Mouse (Mus musculus): ENCODE data around the gene Ak3. TPM values are rescaled to one million over a fixed set of nuclear protein-coding genes. Genes with fewer than 3 reads are reported as not detected.

Ak3 gene
- 87.6 and 87.7 TPM in 2 replicates for polyA plus RNA-seq (2015; fragmentation: Nextera tagmentation; extraction: Ambion mirVana)

- peak; percentile 87 for ATAC-seq (replicated peaks; ENCODE audit: insufficient number of reproducible peaks, insufficient read depth, low FRiP score, low read depth)
- no peaks in the 10 kb centered on the region for H3K36me3 ChIP-seq
- H3K4me1 ChIP-seq (replicated peaks): peaks cover 22% of the 10 kb centered on the region
- H3K9ac ChIP-seq: peak within 1 kb of the TSS; percentile 92
- under 1% methylated on average over 68 of the region's 68 CpGs for WGBS
- peak within 1 kb of the TSS; percentile 92 for H3K27ac ChIP-seq
- no peaks in the 10 kb centered on the region for H3K27me3 ChIP-seq
- H3K9me3 ChIP-seq (replicated peaks): no peaks in the 10 kb centered on the region
- peak within 1 kb of the TSS; percentile 79 for H3K4me3 ChIP-seq
- H3K4me2 ChIP-seq: peak within 1 kb of the TSS; percentile 73
Observed at GRCm38 (mm10) chr19:29047334-29048170, at the start of gene Ak3. Gene Ak3, minus strand, starts transcription at chr19:29047961.

DNA sequence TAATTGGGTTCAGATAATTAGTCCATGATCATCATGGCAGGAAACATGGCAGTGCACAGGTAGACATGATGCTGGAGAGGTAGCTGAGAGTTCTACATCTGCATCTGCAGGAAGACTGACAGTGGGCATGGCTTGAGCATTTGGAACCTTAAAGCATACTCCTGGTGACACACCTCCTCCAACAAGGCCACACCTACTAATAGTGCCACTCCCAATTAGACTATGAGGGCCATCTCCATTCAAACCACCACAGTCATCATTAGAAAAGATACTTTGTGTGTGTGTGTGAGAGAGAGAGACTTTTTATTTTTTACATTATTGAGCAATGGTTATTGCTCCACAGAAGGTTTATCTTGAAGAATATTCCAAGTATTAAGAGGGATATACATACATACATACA is 44.4 kb upstream of the Ak3 start:
- Histone ChIP-seq H3K4me1 (replicated peaks) (peaks cover 6% of the 10 kb centered on the region), H3K27me3 (no peaks in the 10 kb centered on the region), H3K27ac (no peak overlapping the region), H3K4me3 (no peak overlapping the region), H3K9me3 (replicated peaks) (no peaks in the 10 kb centered on the region), H3K36me3 (no peaks in the 10 kb centered on the region), H3K9ac (no peak overlapping the region), H3K4me2 (no peak overlapping the region)
- ATAC-seq (replicated peaks; ENCODE audit: insufficient number of reproducible peaks, insufficient read depth, low FRiP score, low read depth): no peak

GRCm38 (mm10) chr19:29088628-29089027 is 40.9 kb upstream of the Ak3 start:
- WGBS: 47% methylated on average over 6 of the region's 6 CpGs
- Histone ChIP-seq H3K27me3 (no peaks in the 10 kb centered on the region), H3K27ac (no peak overlapping the region), H3K4me2 (no peak overlapping the region), H3K9me3 (replicated peaks) (no peaks in the 10 kb centered on the region), H3K36me3 (no peaks in the 10 kb centered on the region), H3K4me1 (replicated peaks) (peaks cover 6% of the 10 kb centered on the region), H3K4me3 (no peak overlapping the region), H3K9ac (no peak overlapping the region)
- ATAC-seq (replicated peaks; ENCODE audit: insufficient number of reproducible peaks, insufficient read depth, low FRiP score, low read depth): no peak

DNA sequence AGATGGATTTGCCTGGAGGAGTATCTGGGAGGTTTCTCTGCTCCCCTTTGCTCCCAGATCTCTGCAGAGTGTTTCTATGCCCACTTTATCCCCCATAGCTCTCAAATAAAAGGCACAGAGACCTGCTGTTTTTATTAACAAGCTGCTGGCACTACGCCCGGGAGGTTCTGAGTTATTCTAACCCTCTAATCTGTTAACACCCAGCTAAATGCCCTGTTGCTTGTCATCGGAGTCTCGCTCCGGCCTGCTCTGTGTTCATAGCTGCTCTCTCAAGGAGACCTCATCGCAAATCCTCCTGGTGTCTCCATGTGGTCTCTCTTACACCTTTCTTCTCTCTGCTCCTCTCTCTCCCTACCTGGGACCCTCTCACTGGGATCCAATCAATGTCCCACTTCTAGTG is 27.0 kb upstream of the Ak3 start:
- 12% methylated on average over 6 of the region's 6 CpGs for WGBS
- Histone ChIP-seq H3K4me1 (replicated peaks) (peaks cover 15% of the 10 kb centered on the region), H3K9me3 (replicated peaks) (no peaks in the 10 kb centered on the region), H3K9ac (no peak overlapping the region), H3K4me3 (no peak overlapping the region), H3K27me3 (no peaks in the 10 kb centered on the region), H3K4me2 (no peak overlapping the region; the same call in 1 of the 2 replicates), H3K27ac (peak overlapping the region; percentile 84), H3K36me3 (no peaks in the 10 kb centered on the region)
- peak; percentile 84 for ATAC-seq (replicated peaks; ENCODE audit: insufficient number of reproducible peaks, insufficient read depth, low FRiP score, low read depth)

- H3K4me1 ChIP-seq (replicated peaks): peaks cover 21% of the 10 kb centered on the region
- H3K27ac ChIP-seq: no peak overlapping the region
- no peaks in the 10 kb centered on the region for H3K36me3 ChIP-seq
- 50% methylated on average over 5 of the region's 5 CpGs for WGBS
- H3K27me3 ChIP-seq: no peaks in the 10 kb centered on the region
- no peak overlapping the region for H3K4me3 ChIP-seq
- H3K9ac ChIP-seq: no peak overlapping the region
- H3K9me3 ChIP-seq (replicated peaks): no peaks in the 10 kb centered on the region
- no peak for ATAC-seq (replicated peaks; ENCODE audit: insufficient number of reproducible peaks, insufficient read depth, low FRiP score, low read depth)
- H3K4me2 ChIP-seq: no peak overlapping the region
Observed at GRCm38 (mm10) chr19:29069195-29069594, 21.4 kb upstream of the Ak3 start.

DNA sequence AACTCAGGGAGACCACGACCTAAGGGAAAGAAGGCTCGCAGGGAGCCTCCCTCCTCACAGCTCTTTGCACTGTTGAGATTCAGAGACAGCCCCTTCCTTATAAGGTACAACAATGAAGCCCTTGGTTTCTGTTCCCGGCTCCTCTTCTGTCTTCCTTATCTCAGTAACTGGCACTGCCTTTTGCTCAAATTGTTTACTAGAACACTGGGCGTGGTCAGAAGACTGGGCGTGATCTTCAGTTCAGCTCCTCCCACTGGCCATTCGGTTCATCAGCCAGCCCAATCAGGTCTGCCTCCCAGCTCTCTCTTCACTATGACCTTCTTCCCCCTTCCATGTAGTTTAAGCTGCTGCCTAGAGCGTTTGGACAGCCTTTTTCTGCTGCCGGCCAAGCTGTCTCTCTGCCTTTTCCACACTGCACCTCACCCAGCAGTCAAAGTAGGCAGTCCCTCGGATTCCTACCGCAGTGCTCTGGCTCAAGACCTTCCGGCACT is 19.3 kb upstream of the Ak3 start:
- ATAC-seq (replicated peaks; ENCODE audit: insufficient number of reproducible peaks, insufficient read depth, low FRiP score, low read depth): peak; percentile 81
- Histone ChIP-seq H3K9ac (peak overlapping the region; percentile 47), H3K36me3 (no peaks in the 10 kb centered on the region), H3K4me3 (peak overlapping the region; percentile 42), H3K4me2 (peak overlapping the region; percentile 58), H3K27ac (peak overlapping the region; percentile 82), H3K27me3 (no peaks in the 10 kb centered on the region), H3K9me3 (replicated peaks) (no peaks in the 10 kb centered on the region), H3K4me1 (replicated peaks) (peaks cover 24% of the 10 kb centered on the region)
- WGBS: 9% methylated on average over 11 of the region's 11 CpGs

DNA sequence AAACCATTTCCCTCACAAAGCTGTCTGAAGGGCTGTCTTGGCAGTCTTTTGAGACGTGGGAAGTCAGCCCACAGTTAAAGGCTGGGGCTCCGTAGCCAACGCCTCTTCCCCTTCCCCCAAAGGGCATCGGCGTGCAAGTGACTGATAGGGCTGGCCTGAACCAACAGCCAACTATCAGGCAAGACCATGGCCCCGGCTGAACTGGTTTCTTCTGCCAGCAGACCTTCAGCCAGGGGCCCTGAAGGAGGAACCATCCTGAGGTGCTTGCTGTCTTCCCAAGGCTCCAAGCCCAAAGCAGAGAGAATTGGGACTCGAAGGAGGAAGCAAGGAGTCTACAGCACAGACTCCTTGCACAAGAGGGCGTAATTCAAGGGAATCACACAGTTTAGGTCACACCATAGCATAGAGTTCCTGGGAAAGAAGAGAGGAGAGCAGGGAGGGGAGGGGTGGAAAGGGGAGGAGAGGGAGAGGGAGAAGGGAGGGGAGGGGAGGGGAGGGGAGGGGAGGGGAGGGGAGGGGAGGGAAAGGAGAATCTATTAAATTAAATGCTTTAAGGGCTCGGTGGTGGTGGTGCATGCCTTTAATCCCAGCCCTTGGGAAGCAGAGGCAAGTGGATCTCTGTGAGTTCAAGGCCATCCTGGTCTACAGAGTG is 16.8 kb upstream of the Ak3 start:
- Histone ChIP-seq H3K9me3 (replicated peaks) (no peaks in the 10 kb centered on the region), H3K4me1 (replicated peaks) (peaks cover 23% of the 10 kb centered on the region), H3K27me3 (no peaks in the 10 kb centered on the region), H3K27ac (peak overlapping the region; percentile 24; the same call in 1 of the 2 replicates), H3K36me3 (no peaks in the 10 kb centered on the region), H3K4me3 (peak overlapping the region; percentile 18), H3K4me2 (peak overlapping the region; percentile 56), H3K9ac (0 out of 2 replicates have a peak overlapping the region, but pooled peaks have one; percentile 8)
- whole genome bisulfite sequencing: 48% methylated on average over 9 of the region's 9 CpGs
- ATAC-seq (replicated peaks; ENCODE audit: insufficient number of reproducible peaks, insufficient read depth, low FRiP score, low read depth): no peak

GRCm38 (mm10) chr19:29063577-29064363 is 16.0 kb upstream of the Ak3 start:
- 14% methylated on average over 18 of the region's 18 CpGs for WGBS
- ATAC-seq (replicated peaks; ENCODE audit: insufficient number of reproducible peaks, insufficient read depth, low FRiP score, low read depth): peak; percentile 61; the same call in 1 of the 2 replicates
- peak overlapping the region; percentile 18 for H3K4me3 ChIP-seq

GRCm38 (mm10) chr19:29063009-29063408 is 15.2 kb upstream of the Ak3 start:
- Histone ChIP-seq H3K4me2 (no peak overlapping the region), H3K9me3 (replicated peaks) (no peaks in the 10 kb centered on the region), H3K4me1 (replicated peaks) (peaks cover 18% of the 10 kb centered on the region), H3K4me3 (no peak overlapping the region), H3K36me3 (no peaks in the 10 kb centered on the region), H3K27me3 (no peaks in the 10 kb centered on the region), H3K9ac (no peak overlapping the region), H3K27ac (no peak overlapping the region)
- WGBS: 78% methylated on average over 5 of the region's 5 CpGs
- ATAC-seq (replicated peaks; ENCODE audit: insufficient number of reproducible peaks, insufficient read depth, low FRiP score, low read depth): no peak

More at GRCm38 (mm10) chr19:29063577-29064363, 16.0 kb upstream of the Ak3 start:
- H3K9ac ChIP-seq: 0 out of 2 replicates have a peak overlapping the region, but pooled peaks have one; percentile 8
- no peaks in the 10 kb centered on the region for H3K36me3 ChIP-seq
- H3K27ac ChIP-seq: peak overlapping the region; percentile 24; the same call in 1 of the 2 replicates
- H3K9me3 ChIP-seq (replicated peaks): no peaks in the 10 kb centered on the region
- H3K4me1 ChIP-seq (replicated peaks): peaks cover 18% of the 10 kb centered on the region
- H3K27me3 ChIP-seq: no peaks in the 10 kb centered on the region
- peak overlapping the region; percentile 56 for H3K4me2 ChIP-seq

DNA sequence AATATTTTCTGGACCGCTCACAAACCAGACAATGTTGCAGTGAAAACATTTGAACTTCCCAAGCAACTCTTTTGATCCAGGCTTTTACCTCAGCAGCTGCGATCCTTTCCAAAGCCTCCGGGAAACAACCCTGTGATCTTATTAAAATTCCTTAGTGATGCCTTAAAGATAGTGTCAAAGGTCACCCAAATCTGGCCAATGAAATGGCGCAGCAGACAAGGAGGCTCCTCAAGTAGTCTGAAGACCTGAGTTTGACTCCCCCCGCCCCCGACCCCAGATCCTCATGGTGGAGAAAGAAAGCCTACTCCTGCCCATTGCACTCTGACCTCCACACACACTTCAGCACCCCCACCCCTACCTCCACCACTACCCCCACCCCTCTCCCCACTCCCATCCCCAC is 12.5 kb upstream of the Ak3 start:
- H3K4me2 ChIP-seq: no peak overlapping the region
- no peaks in the 10 kb centered on the region for H3K9me3 ChIP-seq (replicated peaks)
- H3K4me1 ChIP-seq (replicated peaks): peaks cover 10% of the 10 kb centered on the region; the same call in 1 of the 2 replicates
- no peaks in the 10 kb centered on the region for H3K36me3 ChIP-seq
- ATAC-seq (replicated peaks; ENCODE audit: insufficient number of reproducible peaks, insufficient read depth, low FRiP score, low read depth): no peak
- H3K27ac ChIP-seq: no peak overlapping the region
- no peak overlapping the region for H3K9ac ChIP-seq
- WGBS: 52% methylated on average over 6 of the region's 6 CpGs
- H3K27me3 ChIP-seq: no peaks in the 10 kb centered on the region
- no peak overlapping the region for H3K4me3 ChIP-seq

DNA sequence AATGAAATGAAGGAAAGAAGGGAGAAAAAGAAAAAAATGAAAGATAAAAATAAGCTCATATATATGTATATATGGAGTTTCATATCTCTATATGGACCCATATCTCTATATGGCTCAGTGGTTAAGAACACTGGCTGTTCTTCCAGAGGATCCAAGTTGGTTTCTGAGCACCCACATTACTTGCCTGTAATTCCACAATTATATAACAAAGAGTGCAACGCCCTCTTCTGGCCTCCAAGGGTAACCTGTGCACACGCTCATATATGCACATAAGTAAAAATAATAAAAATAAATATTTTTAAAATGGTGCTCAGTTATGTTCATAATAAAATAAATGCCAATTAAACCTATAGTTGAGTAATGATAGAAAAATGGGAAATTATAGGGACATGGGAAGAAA is 11.9 kb upstream of the Ak3 start:
- no peak overlapping the region for H3K9ac ChIP-seq
- H3K4me1 ChIP-seq (replicated peaks): peaks cover 10% of the 10 kb centered on the region; the same call in 1 of the 2 replicates
- no peaks in the 10 kb centered on the region for H3K27me3 ChIP-seq
- no peak for ATAC-seq (replicated peaks; ENCODE audit: insufficient number of reproducible peaks, insufficient read depth, low FRiP score, low read depth)
- H3K27ac ChIP-seq: no peak overlapping the region
- no peak overlapping the region for H3K4me2 ChIP-seq
- H3K36me3 ChIP-seq: no peaks in the 10 kb centered on the region
- no peaks in the 10 kb centered on the region for H3K9me3 ChIP-seq (replicated peaks)
- 80% methylated on average over 2 of the region's 2 CpGs for WGBS
- H3K4me3 ChIP-seq: no peak overlapping the region

Measured in heart, embryonic 15.5 days (tissue).